Mouse (Mus musculus) C2C12 (cell line): ENCODE results near the gene Notch4.

Experiments used
- CEBPB ChIP-seq: IDR thresholded peaks from one replicate; pipeline ENCODE4 v1.6.1; 2011; ENCODE audit warnings: low read depth, mild to moderate bottlenecking, control low read depth, moderate library complexity
- CTCF ChIP-seq: IDR thresholded peaks from one replicate; pipeline ENCODE4 v1.5.1; 2011; ENCODE audit not compliant: control insufficient read depth, insufficient read depth, insufficient read length
- MAX ChIP-seq: IDR thresholded peaks from one replicate; pipeline ENCODE4 v1.6.1; 2011; ENCODE audit warnings: mild to moderate bottlenecking, control low read depth
- MYOG ChIP-seq: IDR thresholded peaks from one replicate; pipeline ENCODE4 v1.6.1; 2011; ENCODE audit not compliant: control insufficient read depth, insufficient read length; ENCODE audit errors: extremely low read depth

GRCm38 (mm10) chr17:34606186-34607039, 42.3 kb downstream of the Notch4 start:
- TF ChIP-seq CTCF (no peak), MAX (no peak), CEBPB (no peak), MYOG (no peak)
